Mouse (Mus musculus): ENCODE measurements around the gene Slc8a3. TPM values are rescaled to one million over a fixed set of nuclear protein-coding genes. Genes with fewer than 3 reads are reported as not detected.

The Slc8a3 gene
- total and polyA plus RNA-seq, 2 experiments = under 0.01 TPM; not detected in 1

DNA sequence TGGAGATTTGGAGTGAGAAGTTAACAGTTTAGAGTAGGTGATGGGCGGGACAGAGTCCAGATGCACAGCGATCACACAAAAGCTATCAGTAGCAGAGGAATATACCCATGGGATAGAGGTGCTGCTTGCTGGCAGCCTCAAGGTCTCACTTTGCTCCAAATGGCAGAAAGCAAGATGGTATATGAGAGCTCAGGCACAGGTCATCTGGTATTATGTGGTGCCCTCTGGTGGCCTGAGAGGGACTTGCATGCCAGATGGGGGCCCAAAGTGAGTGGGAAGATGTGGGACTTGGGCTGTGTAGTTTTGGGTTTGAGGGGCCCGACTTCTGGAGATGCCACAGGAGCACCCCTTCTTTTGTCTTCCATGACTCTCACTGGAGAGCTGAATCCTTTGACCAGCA is 150.9 kb downstream of the Slc8a3 start:
- no peak overlapping the region for H3K9ac ChIP-seq (ENCODE audit: low read depth, low read length)
- no peak for DNase-seq (ENCODE audit: extremely low read depth, low read depth, low spot score)

DNA sequence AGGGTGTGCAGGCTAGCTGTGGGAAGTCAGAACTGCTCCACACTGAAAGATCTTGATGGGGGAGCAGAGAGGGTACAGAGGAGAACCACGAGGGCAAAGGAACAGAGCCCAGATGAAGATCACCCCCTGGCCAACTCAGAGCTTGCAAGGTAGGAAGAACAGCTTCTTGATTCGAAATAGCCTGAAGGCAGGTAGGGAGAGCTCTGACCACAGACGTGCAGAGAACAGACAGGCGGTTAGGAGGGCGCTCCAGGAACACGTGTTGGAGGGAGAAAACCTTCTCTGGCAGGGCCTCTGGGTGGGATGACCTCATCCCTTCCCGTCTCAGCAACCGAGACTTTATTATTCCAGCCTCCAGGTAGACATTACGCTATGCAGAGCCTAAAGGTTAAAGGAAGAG is 157.7 kb downstream of the Slc8a3 start:
- Histone ChIP-seq H3K79me2 (ENCODE audit: control insufficient read depth, insufficient read depth, low read length) (no peaks in the 10 kb centered on the region), H3K4me1 (ENCODE audit: control insufficient read depth, insufficient read depth, low read length) (peaks cover 12% of the 10 kb centered on the region), H3K9ac (ENCODE audit: low read depth, low read length) (no peak overlapping the region), H3K36me3 (ENCODE audit: control insufficient read depth, insufficient read depth, low read length) (peaks cover 21% of the 10 kb centered on the region), H3K27ac (replicated peaks; ENCODE audit: insufficient read depth, low read depth, low read length) (no peak overlapping the region), H3K27me3 (ENCODE audit: control insufficient read depth, insufficient read depth, low read length) (no peaks in the 10 kb centered on the region), H3K4me3 (ENCODE audit: insufficient read depth, low read depth, low read length) (no peak overlapping the region)
- 75% methylated on average over 9 of the region's 9 CpGs for WGBS
- TF ChIP-seq CTCF (IDR thresholded peaks at IDR 0.05; ENCODE audit: low read depth, low read length) (no peak), POLR2A (IDR thresholded peaks at IDR 0.05; ENCODE audit: extremely low read depth, insufficient read depth, low read length) (no peak)
- no peak for DNase-seq (ENCODE audit: extremely low read depth, low read depth, low spot score)

More for the DNA sequence above, 150.9 kb downstream of the Slc8a3 start:
- peak; percentile 86 for TF ChIP-seq CTCF (IDR thresholded peaks at IDR 0.05; ENCODE audit: low read depth, low read length)
- no peak for TF ChIP-seq POLR2A (IDR thresholded peaks at IDR 0.05; ENCODE audit: extremely low read depth, insufficient read depth, low read length)
- Histone ChIP-seq H3K27ac (replicated peaks; ENCODE audit: insufficient read depth, low read depth, low read length) (no peak overlapping the region), H3K27me3 (ENCODE audit: control insufficient read depth, insufficient read depth, low read length) (no peaks in the 10 kb centered on the region), H3K36me3 (ENCODE audit: control insufficient read depth, insufficient read depth, low read length) (peaks cover 10% of the 10 kb centered on the region), H3K79me2 (ENCODE audit: control insufficient read depth, insufficient read depth, low read length) (no peaks in the 10 kb centered on the region), H3K4me1 (ENCODE audit: control insufficient read depth, insufficient read depth, low read length) (peaks cover 19% of the 10 kb centered on the region), H3K4me3 (ENCODE audit: insufficient read depth, low read depth, low read length) (no peak overlapping the region)
- WGBS = 71% methylated on average over 3 of the region's 3 CpGs

GRCm38 (mm10) chr12:81173893-81174292 is 159.1 kb downstream of the Slc8a3 start:
- Histone ChIP-seq H3K4me1 (ENCODE audit: control insufficient read depth, insufficient read depth, low read length) (peaks cover 12% of the 10 kb centered on the region), H3K9ac (ENCODE audit: low read depth, low read length) (no peak overlapping the region), H3K79me2 (ENCODE audit: control insufficient read depth, insufficient read depth, low read length) (no peaks in the 10 kb centered on the region), H3K27ac (replicated peaks; ENCODE audit: insufficient read depth, low read depth, low read length) (no peak overlapping the region), H3K4me3 (ENCODE audit: insufficient read depth, low read depth, low read length) (no peak overlapping the region), H3K36me3 (ENCODE audit: control insufficient read depth, insufficient read depth, low read length) (peaks cover 19% of the 10 kb centered on the region), H3K27me3 (ENCODE audit: control insufficient read depth, insufficient read depth, low read length) (no peaks in the 10 kb centered on the region)
- peak; percentile 92 for DNase-seq (ENCODE audit: extremely low read depth, low read depth, low spot score)
- WGBS = 35% methylated on average over 4 of the region's 4 CpGs
- TF ChIP-seq POLR2A (IDR thresholded peaks at IDR 0.05; ENCODE audit: extremely low read depth, insufficient read depth, low read length) (no peak), CTCF (IDR thresholded peaks at IDR 0.05; ENCODE audit: low read depth, low read length) (no peak)

GRCm38 (mm10) chr12:81173011-81173410 is 160.0 kb downstream of the Slc8a3 start:
- WGBS = 76% methylated on average over 3 of the region's 3 CpGs
- no peak for DNase-seq (ENCODE audit: extremely low read depth, low read depth, low spot score)

GRCm38 (mm10) chr12:81170076-81170475 is 162.9 kb downstream of the Slc8a3 start:
- Histone ChIP-seq H3K27me3 (ENCODE audit: control insufficient read depth, insufficient read depth, low read length) (no peaks in the 10 kb centered on the region), H3K27ac (replicated peaks; ENCODE audit: insufficient read depth, low read depth, low read length) (no peak overlapping the region), H3K4me1 (ENCODE audit: control insufficient read depth, insufficient read depth, low read length) (peaks cover 21% of the 10 kb centered on the region), H3K79me2 (ENCODE audit: control insufficient read depth, insufficient read depth, low read length) (no peaks in the 10 kb centered on the region), H3K9ac (ENCODE audit: low read depth, low read length) (no peak overlapping the region), H3K36me3 (ENCODE audit: control insufficient read depth, insufficient read depth, low read length) (peaks cover 12% of the 10 kb centered on the region), H3K4me3 (ENCODE audit: insufficient read depth, low read depth, low read length) (no peak overlapping the region)
- TF ChIP-seq CTCF (IDR thresholded peaks at IDR 0.05; ENCODE audit: low read depth, low read length) (peak; percentile 69), POLR2A (IDR thresholded peaks at IDR 0.05; ENCODE audit: extremely low read depth, insufficient read depth, low read length) (no peak)
- no peak for DNase-seq (ENCODE audit: extremely low read depth, low read depth, low spot score)
- 82% methylated on average over 2 of the region's 2 CpGs for WGBS

More at GRCm38 (mm10) chr12:81173011-81173410, 160.0 kb downstream of the Slc8a3 start:
- no peak overlapping the region for H3K4me3 ChIP-seq (ENCODE audit: insufficient read depth, low read depth, low read length)
- no peak overlapping the region for H3K9ac ChIP-seq (ENCODE audit: low read depth, low read length)
- no peaks in the 10 kb centered on the region for H3K79me2 ChIP-seq (ENCODE audit: control insufficient read depth, insufficient read depth, low read length)
- no peak overlapping the region for H3K27ac ChIP-seq (replicated peaks; ENCODE audit: insufficient read depth, low read depth, low read length)
- no peaks in the 10 kb centered on the region for H3K27me3 ChIP-seq (ENCODE audit: control insufficient read depth, insufficient read depth, low read length)
- H3K36me3 ChIP-seq (ENCODE audit: control insufficient read depth, insufficient read depth, low read length) = peaks cover 15% of the 10 kb centered on the region
- TF ChIP-seq CTCF (IDR thresholded peaks at IDR 0.05; ENCODE audit: low read depth, low read length) = no peak
- TF ChIP-seq POLR2A (IDR thresholded peaks at IDR 0.05; ENCODE audit: extremely low read depth, insufficient read depth, low read length) = no peak
- peaks cover 15% of the 10 kb centered on the region for H3K4me1 ChIP-seq (ENCODE audit: control insufficient read depth, insufficient read depth, low read length)

- H3K9ac ChIP-seq (ENCODE audit: low read depth, low read length) = no peak overlapping the region
- no peaks in the 10 kb centered on the region for H3K27me3 ChIP-seq (ENCODE audit: control insufficient read depth, insufficient read depth, low read length)
- peaks cover 18% of the 10 kb centered on the region for H3K4me1 ChIP-seq (ENCODE audit: control insufficient read depth, insufficient read depth, low read length)
- H3K4me3 ChIP-seq (ENCODE audit: insufficient read depth, low read depth, low read length) = no peak overlapping the region
- no peak overlapping the region for H3K27ac ChIP-seq (replicated peaks; ENCODE audit: insufficient read depth, low read depth, low read length)
- 81% methylated on average over 2 of the region's 2 CpGs for WGBS
- H3K36me3 ChIP-seq (ENCODE audit: control insufficient read depth, insufficient read depth, low read length) = peaks cover 14% of the 10 kb centered on the region
- DNase-seq (ENCODE audit: extremely low read depth, low read depth, low spot score) = no peak
- TF ChIP-seq CTCF (IDR thresholded peaks at IDR 0.05; ENCODE audit: low read depth, low read length) (no peak), POLR2A (IDR thresholded peaks at IDR 0.05; ENCODE audit: extremely low read depth, insufficient read depth, low read length) (no peak)
- no peaks in the 10 kb centered on the region for H3K79me2 ChIP-seq (ENCODE audit: control insufficient read depth, insufficient read depth, low read length)
Observed at GRCm38 (mm10) chr12:81168494-81168893, 164.5 kb downstream of the Slc8a3 start.
